Mouse (Mus musculus) fat pad, adult 2 months (tissue): Measurements from ENCODE around the gene Vrk1.

ENCODE experiments used
- DNase-seq: peaks from one replicate; pipeline ENCODE4 v3.0.0-alpha.2; 2011; ENCODE audit warnings: low read depth, low spot score; ENCODE audit errors: extremely low read depth

The Vrk1 gene

DNA sequence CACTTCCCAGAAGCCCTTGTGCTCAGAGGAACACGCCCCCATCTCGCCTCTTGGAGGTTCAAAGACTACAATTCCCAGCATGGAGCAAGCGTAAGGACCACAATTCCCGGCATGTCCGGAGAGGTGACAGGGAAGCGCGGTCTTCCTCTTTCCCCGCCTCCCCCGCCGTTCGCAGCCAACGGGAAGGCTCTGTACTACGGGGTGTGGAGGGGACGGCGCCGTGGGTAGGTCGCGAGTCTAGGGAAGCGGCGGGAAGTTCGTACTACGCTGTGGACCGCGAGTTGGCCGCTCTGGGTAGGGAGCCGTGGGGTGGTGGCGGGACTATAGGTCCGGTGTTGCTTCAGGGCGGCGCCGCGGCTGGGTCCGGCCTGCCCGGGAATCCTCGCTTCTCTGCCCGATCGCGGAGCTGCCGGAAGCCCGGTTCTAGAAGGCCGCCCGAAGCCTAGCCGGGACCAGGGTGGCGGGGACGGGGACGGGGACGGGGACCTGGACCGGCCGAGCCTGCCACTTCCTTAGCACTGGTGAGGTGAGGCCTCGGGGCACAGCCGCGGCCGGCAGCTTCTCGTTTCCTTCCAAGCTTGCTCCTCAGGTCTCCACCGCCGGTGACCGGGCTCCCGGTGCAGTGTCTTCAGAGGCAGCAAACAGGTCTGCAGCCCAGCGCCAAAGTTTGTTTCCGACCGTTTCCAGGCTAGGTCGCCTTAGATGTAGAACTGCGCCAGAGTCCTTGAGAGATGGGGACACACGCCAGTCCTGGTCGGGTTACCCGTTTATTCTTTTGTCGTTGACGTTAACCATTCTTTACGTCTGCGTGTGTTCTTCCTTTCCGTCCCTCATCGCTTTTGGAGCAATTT, at the start of gene Vrk1:
TSS of gene Vrk1 (plus strand) at position 164 of the 851 bp plus-strand sequence.
- peak; percentile 84 for DNase-seq

DNA sequence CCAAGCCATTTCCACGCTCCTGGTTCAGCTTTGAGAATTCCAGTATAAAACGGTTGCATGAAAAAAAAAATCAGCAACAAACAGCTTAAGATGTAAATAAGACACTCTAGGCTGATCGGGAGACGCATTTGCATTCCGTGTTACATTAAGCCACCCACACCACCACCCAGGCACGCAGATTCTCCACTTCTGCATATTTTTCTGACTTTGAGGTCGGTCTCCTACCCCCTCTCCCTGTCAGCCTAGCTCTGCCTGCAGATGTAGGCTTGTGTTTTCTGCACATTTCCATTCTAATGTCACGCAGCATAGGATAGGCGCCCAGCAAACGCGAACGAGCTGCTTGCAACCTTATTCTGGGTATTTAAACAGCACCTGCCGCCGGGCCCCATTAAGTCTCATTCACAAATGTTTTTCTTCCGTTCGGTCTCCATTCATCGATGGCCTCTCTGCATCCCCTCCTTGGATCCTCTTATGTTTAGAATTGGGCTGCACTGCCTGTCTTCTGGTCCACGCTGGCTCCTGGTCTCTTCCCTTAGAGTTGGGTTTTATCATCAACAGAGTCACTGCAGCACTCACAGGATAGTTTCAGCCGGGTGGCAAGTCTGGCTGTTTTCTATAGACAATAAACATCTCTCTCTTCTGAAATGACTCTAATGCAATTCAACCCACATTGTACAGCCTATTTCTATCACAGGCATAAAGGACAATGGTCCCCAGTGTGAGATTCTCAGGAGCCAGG, 49.3 kb upstream of the Vrk1 start:
- DNase-seq = no peak

DNA sequence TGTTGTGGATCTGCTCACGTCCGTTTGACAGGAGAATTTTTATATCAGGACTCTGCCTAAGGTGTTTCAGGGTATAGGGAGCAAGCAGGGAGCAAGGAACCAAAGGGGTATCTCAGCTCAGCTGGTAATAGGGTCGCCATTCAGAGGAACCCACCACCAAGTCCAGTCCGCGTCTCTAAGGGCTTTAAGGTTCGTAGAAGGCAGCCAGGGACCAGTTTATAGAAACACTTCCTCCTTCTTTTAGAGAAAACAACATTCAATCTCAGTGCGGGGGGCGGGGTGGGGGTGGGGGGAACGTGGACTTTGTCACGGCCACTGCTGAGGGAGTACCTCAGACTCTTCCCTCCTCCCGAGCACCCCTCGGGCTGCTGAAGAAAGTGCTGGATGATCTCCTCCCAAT, 48.4 kb upstream of the Vrk1 start:
- DNase-seq = no peak

DNA sequence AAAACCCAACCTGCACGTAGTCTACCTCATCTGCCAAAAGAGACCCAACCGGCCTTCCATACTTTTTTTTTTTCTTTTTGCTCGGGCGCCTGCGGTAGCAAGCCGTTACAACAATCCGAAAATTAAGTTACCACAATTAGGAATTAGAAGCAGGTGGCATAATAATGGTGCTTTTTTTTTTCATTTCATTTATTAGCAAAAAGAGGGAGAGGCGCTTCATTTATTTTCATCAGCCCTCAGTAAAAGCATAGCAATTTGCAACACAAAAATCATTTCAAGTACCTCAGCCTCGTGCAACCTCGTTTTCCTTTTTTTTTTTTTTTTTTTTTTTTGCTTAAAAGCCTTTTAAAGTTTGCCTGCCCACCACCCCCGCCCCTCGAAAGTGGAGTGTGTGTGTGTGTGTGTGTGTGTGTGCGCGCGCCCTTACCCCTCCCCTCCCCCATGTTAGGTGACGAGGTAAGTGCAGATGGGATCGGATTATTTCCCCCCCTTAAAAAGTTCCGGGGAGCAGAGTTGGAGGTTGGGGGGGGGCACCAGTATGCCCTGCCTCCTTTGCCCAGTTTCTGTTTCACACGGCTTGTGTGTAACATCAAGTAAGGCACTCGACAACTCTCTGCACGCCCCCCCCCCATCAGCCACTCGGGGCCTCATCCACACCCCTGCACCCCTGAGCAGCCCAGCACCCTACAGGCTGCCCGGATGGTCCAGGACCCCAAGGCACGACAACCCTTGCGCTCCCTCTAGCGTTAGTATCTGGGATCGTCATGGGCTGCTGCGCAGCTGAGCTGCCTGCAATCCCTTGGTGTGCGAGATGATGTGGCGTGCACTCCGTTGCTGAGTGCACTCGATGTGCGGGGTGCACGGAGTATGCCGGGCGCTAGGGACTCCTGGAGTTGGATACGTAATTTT, 47.7 kb upstream of the Vrk1 start:
- no peak for DNase-seq

DNA sequence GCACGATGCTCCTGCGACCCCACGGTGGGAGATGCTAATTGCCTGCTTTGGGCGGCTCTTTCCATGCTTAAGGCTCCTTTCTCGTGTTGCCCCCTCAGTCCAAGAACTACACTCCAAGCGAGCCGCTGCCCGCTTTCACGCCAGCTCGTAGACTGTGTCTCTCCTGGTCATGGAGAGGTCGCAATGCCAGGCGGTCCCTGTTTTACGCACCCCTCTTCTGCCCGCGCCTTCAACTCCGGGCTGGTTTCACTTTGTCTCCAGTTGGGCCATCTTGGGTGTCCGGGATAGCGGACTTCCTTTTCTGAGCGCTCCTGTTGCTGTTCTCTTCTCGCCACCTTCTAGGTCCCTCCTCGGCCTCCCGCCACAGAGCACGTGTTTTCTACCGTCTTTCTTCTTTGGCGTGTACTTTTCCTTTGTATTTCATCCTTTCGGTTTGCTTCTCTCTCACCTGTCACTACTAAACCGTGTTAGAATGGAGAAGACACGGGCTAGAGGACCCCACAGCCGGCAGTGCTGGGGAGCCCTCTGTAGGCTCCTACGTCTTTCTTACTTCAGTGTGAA, 46.9 kb upstream of the Vrk1 start:
- no peak for DNase-seq

DNA sequence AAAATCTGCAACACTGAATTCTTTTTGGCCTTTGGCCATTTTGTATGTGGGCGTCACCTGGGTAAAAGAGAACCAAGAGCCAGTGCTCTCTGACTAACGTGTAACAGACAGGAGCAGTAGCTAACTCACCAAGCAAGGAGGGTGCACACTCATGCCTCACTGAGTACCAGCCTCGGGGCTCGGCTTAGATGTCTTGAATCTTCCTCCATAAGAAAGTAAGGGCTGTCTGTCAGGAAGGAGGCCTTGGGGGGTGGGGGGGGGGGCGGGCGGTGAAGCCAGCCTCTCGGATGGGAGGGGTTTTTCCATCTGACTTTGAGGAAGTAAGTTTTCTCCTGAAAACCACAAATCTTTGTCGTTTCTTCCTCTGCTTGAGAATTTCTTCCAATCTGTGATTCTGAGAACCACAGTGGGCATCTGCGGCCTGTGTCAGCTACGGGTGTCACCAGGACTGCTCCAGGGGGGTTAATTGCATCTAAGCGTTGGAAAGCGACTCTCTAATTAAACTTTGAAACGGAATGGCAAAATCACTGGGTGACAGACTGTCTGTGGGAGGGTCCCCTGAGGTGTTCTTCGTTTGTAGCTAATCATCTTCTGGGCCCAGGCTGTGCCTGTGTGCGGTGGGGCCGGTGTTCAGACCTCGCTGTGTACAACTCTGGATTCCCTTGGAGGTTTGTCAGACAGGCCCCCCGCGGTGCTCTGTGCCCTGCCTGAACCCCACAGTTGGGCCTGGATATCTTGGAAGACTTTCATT, 43.0 kb upstream of the Vrk1 start:
- DNase-seq = no peak

DNA sequence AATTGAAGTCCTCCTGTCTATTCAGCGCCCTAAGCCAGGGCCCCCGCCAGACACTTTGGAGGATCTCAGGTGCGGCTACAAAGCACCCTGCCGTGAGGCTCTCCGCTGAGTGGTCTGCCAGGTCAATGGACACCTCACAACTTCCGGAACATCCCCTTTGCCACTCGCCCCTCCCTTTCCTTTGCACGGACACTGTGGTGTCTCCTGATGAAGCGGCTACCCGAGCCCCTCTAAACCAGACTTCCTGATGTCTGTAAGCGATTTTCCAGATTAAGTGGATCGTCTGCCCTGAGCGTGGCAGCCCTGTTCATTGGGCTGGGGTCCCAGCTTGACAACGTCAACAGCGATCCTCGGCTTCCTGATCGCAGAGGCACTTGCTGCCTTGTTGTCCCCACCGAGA, 42.2 kb upstream of the Vrk1 start:
- DNase-seq = no peak

DNA sequence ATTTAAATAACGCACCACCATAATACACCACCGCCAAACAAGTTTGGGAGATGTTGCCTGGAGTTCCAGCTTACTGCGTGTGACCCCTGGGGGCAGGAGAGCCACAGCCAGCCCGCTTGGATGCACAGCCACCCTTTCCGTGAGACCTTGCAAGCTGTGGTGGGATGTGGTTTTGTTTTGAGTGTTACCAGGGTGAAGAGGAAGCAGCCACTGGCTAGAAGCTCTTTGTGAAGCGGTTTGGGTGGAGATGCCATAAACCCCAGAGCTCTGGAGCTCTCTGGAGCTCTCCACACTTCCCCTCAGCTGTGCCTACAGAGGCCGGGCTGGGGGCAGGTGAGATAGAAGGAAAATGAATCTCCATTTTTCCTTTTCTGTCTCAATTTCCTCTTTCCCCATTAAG, 38.8 kb upstream of the Vrk1 start:
- DNase-seq = no peak

DNA sequence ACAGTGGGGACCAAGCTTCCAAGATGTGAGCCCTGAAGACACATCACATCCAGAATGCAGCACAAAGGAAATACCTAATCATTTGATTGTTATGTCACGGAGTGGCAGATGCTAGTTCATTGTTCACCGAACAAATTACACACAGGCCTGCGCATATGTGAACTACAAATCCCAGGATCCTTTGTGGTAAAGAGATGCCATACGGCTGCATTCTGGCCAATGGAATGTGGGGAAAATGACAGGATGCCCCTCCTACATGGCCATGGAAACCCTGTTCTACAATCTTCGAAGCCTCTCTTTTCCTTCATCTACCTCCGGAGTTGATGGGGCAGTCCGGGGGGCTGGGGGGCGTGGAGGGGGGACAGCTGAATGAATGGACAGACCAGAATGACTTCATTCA, 37.4 kb upstream of the Vrk1 start:
- no peak for DNase-seq

DNA sequence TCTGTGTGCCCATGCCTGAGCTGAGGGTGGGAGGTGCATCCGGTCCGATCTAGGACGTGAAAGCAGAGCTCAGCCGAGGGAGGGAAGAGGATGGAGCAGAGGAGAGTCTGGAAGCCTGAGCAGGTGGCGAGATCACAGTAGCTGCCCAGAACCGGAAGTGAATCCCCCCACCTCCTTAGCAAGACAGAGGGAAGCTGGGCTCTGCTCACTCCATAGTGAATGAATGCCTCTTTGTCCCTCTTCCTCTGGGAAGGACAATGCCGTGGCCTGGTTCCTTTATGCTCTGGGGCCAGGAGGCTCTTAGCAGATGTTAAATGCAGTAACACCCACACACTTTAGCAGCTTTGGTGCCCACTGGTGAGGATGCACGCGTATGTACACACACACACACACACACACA, 36.3 kb upstream of the Vrk1 start:
- DNase-seq = no peak

DNA sequence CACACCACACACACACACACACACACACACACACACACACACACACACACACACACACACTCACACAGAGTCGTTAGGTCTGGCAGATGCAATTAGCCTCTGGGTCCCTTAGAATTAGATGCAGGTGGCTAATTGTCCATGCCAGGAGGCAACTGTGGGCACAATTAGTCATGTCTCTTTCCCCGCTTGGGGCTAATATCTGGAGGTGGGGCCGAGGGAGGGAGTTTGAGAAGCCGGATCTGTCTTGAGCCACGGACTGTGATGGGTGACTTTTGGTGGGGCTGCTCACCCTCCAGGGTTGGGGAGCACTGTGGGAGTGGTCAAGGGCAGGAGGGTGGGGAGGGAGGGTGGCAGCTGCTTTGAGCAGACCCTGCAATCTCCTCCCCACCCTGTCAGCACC, 35.9 kb upstream of the Vrk1 start:
- no peak for DNase-seq

DNA sequence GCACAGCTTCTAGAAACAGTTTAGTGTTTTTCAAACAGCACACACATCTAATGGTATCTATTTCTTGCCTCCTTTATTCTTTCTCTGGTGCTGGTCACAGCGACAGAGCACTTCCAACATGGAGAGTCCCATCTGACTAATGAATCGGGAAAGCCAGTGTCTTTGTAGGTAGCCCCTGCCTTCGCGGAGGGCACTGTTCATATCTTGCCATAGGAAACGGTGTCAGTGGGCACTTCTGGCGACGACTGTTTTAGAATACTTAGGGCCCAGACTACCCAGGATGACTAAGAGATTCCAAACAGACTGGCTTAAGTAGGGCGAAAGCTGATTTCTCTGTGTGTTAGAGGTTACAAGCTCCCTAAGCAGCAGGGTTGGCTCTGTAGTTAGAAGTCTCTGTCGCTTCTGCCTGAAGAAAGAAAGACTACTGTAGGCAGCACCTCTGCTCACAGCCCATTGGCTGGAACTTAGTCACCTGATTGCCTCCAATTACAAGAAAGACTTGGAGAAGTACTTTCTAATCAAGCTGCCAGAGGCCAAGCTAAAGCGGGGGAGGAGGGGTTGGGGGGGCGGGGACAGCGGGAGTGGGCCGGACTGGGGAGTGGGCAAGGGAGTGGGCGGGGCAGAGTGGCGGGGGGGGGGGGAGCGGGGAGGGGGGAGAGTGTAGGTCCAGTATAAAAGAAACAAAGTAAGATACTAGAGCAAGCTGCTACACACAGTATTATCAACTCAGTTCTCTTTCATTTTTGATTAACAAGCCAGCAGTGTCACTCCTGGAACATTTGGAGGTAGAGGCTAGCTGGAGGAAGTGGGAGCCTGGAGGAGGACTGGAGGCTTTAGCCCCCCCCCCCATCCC, 28.7 kb upstream of the Vrk1 start:
- DNase-seq = no peak

DNA sequence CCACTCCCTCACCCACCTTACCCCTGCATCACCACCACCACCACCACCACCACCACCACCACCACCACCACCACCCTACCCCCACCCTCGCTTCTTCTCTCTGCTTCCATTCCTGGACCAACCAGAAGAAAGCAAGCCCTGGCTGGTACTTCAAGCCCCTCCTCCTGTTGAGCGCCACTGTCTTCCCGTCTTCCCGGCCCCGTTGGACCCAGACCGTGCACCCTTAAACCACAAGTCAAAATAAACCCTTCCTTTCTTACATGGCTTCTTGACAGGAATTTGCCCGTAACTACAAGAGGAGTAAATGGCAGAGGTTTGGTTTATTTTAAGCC, 28.1 kb upstream of the Vrk1 start:
- no peak for DNase-seq

DNA sequence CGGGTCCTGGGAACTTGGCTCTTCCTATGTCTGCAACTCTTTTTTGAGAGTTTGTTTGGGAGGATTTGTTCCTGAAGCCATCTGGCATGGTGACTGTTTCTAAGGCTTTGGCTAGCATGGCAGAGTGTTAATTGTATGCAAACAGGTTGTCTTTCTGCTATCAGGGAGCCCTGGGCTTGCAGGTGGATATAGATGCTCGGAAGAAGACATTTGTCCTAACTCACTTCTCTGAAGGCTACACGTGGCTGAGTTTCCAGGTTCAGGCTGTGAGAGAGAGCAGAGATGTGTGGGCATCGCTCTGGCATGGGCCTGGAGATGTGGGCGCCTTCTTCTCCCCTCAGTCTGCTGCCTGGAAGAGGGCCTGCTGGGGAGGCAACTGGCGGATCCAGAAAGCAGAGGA, 27.4 kb upstream of the Vrk1 start:
- DNase-seq = no peak

DNA sequence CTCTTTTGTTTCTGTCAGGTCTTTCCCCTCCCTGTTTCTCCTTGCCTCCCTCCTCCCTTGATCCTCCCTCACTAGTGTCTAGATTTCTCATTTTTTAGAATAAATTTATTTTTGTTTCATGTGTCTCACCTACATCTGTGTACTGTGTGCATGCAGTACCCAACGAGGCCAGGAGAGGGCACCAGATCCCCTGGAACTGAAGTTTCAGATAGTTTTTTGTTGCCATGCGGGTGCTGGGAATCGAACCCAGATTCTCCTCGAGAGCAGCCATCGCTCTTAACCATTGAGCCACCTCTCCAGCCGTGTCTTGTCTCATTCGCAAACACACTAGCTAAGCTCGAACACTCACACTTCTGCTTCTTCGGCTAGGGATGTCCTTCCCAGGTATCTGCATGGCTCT, 26.5 kb upstream of the Vrk1 start:
- DNase-seq = no peak

DNA sequence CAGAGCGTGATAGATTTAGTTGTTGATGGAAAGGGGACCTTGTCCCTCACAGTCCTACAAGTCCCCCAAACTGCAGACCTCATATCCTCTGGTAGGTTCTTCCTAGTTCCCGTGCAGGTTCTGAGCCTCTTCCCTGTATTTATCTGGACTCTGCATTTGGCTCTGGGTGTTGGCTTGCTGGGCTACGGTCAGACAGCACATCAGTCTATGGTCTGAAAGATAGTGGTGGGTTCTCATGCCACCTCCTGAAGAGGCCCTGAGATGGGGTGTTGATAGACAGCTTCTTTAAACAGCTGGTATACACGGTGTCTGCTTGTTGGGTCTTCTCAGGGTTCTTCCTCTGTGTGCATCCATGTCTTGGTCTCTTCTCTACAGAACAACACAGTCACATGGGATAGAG, 21.6 kb upstream of the Vrk1 start:
- no peak for DNase-seq

DNA sequence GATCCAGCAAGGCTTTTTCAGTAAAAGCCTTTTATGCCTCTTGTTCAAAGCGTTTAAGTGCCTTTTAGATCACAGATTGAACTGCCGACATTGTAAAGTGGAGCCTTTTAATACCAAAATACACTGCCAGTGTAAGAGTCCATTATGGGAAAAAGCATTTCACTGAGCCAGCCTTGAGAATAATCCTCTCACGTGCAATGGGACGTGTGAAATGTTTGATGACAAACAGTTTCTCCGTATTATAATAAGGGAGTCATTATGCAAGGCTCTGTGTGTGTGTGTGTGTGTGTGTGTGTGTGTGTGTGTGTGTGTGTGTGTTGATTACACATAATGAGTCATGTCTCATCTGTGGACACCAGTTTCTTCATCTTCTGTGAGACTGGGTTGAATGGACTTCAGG, 17.3 kb upstream of the Vrk1 start:
- DNase-seq = no peak

DNA sequence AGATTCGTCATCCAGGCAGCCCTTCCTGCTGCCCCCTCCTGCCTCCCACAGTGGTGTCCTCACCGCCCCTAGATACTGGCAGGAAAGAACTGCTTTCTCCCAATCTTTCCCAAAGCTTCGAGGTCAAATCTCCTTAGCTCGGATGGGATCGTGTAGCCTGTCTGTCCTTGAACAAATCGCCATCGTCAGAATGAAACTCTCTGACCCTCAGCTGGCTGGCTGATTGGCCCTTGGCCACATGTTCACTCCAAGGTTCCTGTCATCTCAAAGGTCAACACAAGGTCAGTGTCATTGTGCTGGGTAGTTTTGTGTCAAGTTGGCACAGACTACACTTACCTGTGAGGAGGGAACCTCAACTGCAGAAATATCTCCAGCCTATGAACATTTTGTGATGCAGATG, 16.7 kb upstream of the Vrk1 start:
- DNase-seq = no peak

DNA sequence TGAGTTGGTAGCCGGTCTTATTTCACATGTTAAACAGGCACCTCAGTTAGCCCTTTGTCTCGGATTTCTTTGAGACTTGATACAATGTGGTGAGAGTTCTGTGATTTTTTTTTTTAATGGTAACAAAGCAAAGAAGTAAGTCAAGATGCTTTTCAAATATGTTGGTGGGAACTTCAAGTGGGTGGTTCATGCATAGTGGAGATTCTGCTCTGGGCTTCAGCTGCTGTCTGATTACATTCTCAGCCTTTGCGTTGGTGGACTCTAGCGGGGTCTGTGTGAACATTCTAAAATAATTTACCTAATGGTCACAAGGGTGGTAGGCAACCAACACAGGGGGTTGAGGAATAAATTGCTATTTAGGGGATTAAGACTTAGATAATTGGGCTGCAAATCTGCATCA, 14.1 kb upstream of the Vrk1 start:
- no peak for DNase-seq
